Mouse (Mus musculus) gastrocnemius, adult 18-20 months (tissue): ENCODE measurements around the gene Slc25a33. TPM values are rescaled to one million over a fixed set of nuclear protein-coding genes. Genes with fewer than 3 reads are reported as not detected.

Source experiments
- DNase-seq: peaks from one replicate; pipeline ENCODE4 v3.0.0; 2021; ENCODE audit warnings: low spot score
- total RNA-seq, 2 experiments: library from RNA; stranded (reverse); gene quantifications; 2 replicates each; pipeline ENCODE4 v1.2.3; 2021

Gene Slc25a33
- total RNA-seq, 2 experiments from 2014 or later = 10.8 to 14.4 TPM

DNA sequence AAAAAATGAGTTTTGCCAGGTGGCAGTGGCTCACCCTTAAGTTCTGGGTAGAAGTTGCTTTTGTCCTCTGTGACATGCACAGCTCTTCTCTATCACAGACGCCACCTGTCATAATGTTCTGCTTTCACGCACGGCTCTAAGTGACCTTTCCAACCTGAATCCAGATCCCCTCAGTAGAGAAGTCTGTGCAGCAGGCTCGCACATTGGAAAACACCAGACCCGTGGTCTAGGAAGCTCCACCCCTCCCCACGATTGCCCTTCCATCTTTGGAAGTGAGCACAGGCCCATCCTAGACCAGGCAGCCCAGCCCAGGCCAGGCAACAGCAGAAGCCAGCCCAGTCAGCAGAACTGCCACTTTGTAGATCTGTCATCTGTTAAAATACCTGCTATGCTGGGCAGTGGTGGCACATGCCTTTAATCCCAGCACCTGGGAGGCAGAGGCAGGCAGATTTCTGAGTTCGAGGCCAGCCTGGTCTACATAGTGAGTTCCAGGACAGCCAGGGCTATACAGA is 20.9 kb upstream of the Slc25a33 start:
- no peak for DNase-seq

DNA sequence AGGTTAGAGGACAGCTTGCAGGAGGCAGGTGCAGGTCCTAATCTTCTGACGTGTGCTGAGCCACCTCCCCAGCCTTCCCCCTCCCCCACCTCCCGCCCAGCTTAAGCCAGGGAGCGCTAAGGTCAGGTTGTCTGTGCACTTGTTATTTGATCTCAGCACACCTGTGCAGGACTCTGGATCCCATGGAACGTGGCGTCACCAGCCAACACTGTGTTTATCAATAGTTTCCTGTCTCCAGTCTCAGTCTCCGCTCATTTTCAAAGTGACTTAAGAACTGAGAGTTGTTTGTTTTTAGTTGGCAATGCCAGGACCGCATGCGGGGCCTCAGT is 19.9 kb upstream of the Slc25a33 start:
- DNase-seq = no peak

DNA sequence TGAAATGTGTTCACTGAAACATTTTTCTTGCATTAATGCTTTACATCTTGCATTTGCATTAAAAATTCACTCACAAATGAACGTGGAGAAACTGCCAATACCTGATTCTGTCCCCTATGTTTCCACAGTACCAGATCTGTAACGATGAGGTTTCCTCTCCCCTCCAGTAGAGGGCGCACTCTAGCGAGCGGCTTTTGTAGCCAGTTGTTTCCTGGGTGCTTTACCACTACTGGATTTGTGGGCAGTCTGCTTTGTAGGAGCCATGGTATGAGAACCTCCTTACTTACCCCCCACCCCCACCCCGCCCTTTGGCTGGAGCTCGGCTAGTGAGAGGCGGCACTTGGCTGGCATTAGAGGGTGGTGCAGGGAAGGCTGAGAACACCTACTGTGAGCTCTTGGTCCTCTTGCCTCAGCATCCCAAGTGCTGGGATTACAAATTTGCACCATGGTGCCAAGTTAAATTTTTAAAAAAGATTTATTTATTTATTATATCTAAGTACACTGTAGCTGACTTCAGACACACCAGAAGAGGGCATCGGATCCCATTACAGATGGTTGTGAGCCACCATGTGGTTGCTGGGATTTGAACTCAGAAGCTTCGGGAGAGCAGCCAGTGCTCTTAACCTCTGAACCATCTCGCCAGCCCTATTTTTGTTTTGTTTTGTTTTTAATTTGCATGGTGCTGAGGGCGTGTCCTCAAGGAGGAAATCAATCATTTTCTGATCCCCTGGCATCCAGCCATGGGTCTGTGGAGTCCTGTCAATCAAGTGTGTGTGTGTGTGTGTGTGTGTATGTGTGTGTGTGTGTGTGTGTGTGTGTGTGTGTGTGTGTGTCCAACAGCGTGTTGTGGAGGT is 19.3 kb upstream of the Slc25a33 start:
- peak; percentile 55 for DNase-seq

DNA sequence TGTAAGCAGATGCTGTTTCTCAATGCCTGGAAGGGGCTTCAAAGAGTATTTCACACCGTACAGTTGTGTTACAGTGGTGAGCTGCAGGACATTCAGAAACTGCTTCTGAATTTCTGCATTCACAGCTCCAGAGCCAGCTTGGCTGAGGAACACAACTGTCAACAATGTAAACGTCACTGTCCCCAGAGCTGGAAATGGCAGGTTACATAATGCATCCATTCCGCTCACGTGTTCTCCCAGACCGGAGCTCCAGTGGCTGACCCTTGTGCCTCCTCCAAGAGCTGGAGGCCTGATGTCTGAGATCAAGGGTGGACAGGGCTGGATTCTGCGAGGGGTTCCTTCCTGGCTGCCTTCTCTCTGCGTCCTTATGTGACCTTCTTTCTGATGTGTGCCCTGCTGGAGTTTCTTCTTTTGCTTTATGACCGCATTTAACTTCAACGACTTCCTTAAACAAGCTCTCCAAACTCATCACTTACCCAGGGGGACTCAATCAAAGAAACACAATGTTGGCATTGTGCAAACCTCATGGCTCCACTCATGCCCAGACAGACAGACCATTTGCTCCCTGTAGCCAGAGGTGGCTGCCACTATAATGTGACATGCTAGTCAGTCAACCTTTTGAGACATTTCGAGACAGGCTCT is 18.2 kb upstream of the Slc25a33 start:
- DNase-seq = peak; percentile 82

DNA sequence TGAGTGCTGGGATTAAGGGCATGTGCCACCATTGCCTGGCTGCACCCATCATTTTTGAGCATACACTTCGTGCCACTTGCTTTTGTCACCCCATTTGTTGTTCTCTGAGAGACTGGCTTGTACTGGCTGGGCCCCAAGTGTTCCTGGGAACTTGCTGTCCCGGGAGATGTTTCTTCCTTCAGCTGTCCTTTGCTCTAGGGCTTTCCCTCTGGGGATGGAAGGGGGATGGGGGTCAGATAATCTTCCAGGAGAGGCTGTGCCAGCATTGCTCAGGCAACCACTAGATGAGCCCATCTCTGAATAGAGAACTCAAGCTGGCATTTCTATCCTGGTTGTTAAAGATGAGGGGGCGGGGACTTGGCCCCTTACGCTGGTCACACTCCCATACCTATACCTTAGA is 17.4 kb upstream of the Slc25a33 start:
- DNase-seq = peak; percentile 71

DNA sequence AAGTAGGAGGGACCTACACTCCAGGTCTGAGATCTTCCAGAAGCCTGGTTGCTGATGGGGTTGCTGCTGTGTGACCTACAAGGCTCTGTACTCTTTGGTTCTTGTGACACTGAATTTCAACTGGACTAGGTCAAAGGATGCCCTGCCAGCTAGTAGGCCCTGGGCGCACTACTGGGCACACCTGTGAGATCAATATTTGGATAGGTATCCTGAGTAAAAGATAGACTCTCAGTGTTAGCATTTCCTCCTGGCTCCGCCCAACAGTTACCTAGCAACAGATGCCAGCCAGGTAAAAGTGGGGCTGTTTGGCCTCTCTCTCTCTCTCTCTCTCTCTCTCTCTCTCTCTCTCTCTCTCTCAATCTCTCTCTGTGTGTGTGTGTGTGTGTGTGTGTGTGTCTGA is 16.9 kb upstream of the Slc25a33 start:
- no peak for DNase-seq

DNA sequence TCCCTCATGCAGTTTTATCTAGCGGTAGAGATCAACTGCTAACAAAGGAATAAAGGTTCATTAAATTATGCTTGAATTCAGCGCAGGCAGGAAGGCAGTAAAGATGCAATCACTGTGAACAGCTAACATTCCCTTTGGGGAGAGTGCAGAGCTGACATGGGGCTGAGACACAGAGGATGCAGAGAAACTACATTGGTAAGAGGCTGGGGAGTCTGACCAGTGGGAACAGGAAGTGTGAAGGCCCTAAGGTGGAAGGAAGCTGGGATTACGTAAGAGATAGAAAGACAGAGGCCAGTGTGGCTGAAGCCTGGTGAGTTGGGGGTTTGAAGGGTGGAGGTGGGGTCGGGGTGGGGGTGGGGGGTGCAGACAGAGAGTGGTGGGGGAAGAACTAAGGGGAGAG is 16.5 kb upstream of the Slc25a33 start:
- no peak for DNase-seq

DNA sequence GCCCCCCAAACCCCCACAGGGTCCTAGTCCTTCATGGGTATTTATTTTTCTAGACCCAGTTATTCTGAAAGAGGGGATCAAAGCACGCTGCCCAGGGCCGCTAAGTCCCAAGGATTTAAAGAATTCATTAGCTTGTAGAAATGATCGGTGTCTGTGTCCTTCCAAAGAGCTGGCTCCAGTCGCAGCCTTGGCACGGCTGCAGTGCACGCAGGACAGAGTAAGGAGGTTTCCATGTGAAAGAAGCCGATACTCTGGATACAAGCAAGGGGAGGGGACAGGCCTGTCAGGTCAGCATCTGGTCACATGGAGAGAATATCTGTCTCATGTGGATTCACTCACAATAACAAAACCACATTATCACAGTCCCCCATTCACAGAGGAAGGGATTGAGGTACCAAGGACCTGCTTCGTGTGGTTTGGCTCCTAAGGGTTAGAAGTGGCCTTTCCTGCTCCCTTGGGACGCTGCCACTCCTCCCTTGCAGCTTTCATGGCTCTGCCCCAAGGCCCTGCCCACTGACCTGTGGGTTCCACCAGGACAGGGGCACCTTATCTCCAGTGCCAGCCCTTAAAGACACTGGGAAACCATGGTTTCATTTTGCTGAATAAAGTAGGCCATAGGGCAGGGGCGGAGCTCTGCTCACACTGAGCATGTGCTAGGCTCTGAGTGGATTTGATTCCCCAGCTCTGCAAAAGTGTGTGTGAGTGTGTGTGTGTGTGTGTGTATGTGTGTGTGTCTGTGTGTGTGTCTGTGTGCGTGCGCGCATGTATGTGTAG is 15.5 kb upstream of the Slc25a33 start:
- peak; percentile 70 for DNase-seq

DNA sequence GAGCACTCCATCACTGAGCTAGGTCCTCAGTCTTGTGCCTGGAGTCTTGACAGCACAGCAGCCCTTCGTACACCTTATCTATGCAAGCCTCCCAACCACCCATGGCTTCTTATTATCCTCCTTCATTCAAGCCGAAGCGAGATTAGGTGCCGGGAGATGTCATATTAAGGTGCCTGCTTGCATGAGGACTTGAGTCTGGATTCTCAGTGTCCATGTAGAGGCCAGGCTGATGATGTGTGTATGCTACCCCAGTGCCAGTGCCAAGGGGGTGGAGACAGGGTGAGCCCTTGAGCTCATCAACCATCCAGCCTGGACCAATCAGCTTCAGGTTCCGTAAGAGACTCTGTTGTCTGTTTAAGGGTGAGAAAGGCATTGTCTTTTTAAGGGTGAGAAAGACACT is 10.8 kb upstream of the Slc25a33 start:
- no peak for DNase-seq

DNA sequence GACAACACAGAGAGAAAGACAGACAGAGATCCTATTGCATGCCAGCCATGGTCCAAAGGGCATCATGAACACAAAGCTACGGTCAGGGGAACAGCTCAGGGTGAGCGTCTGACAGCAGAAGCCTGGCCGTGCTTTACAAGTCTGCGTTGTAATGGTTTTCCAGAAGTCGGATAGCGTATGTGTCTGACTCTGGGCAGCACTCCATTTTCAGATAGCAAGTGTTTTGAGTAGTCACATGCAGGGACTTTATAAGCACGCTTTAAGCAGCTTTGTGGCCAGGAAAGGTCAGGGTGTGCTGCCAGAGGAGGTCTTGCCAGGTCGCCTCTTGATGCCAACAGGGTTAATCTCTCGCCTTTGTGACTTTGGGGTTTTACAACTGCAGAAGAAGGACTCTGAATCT is 10.3 kb upstream of the Slc25a33 start:
- no peak for DNase-seq

DNA sequence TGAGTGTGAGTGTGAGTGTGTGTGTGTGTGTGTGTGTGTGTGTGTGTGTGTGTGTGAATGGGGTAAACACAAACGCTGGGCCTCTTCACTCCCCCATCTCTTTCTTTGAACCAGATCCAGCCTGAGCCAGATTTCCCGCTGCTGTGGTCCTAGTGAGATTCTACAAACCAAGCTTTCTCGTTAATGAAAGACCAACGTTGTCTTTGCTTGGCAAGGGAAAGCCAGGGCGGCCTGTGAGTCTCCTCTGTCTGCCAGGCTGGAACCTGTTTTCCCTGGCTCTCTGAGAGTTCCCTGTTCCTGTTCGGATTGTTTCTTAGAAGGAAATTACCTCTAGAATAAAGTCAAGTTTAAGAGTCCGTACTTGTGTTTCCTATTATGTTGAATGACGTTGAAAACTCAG is 8.9 kb upstream of the Slc25a33 start:
- no peak for DNase-seq

DNA sequence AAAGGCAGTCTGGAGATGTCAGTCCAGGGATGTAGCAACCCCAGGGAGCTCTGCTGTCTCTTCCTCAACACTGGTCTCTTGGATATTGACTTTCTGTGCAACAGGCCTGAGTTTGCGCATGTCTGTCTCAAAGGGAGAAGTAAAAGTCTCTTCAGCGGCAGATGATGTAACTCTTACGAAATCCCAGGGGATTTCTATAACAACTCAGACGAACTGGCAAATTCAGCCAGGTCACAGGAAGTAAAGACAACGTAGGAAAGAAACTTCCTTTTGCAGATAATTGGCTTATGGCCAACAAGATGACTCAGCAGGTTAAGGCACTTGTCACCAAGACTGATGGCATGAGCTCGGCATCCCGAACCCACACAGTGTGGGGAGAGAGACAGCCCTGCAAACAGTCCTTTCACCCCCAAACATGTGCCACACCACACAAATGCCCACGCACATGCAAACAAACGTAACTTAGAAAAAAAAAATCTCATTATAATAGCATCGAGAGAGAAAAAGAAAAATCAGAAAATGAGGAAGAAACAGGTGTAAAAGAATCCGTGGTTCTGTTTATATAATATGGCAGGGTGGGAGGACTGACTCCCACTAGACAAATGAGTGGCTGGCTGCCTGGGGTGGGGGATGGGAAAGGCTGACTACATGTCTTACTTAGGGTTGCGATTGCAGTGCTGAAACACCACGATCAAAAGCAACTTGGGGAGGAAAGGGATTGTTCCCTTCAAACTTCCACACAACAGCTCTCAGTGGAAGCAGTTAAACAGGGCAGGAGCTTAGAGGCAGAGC is 6.7 kb upstream of the Slc25a33 start:
- peak; percentile 39 for DNase-seq

DNA sequence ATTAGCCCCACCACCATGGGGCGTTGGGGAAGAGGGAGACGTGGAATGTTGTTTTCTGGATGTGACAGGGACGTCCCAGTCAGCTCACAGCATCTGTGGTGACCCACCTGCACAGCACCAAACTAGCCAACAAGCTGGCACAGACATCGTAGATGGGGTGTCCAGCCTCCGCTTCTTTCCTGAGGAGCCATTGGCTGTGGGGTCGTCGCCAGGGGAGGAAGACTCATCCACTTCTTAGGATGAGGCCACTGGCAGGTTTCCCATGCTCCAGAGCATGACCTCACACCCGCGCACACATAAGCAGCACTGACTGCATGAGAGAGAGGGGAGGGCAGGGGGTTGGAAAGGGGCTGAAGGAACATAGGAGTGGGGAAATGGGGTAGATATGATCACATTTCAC is 5.9 kb upstream of the Slc25a33 start:
- DNase-seq = no peak

DNA sequence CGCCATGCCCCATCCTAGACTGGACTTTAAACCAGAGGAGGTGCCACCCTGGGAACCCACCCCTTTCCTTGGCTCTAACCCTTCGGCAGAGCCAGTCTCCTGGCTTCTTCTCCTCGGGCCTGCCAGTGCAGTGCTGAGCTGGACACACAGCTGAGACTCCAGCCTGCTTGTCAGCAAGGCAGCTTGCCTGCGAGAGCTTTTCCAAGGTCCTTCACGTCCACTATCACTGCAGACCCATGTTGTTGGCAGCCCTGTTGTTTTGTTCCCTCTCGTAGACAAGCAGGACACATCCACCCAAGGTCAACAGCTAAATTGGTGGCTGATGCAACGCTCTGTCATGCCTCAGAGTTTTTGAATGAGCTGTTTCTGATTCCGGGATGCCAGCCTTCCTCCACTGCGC is 3.0 kb upstream of the Slc25a33 start:
- peak; percentile 61 for DNase-seq

DNA sequence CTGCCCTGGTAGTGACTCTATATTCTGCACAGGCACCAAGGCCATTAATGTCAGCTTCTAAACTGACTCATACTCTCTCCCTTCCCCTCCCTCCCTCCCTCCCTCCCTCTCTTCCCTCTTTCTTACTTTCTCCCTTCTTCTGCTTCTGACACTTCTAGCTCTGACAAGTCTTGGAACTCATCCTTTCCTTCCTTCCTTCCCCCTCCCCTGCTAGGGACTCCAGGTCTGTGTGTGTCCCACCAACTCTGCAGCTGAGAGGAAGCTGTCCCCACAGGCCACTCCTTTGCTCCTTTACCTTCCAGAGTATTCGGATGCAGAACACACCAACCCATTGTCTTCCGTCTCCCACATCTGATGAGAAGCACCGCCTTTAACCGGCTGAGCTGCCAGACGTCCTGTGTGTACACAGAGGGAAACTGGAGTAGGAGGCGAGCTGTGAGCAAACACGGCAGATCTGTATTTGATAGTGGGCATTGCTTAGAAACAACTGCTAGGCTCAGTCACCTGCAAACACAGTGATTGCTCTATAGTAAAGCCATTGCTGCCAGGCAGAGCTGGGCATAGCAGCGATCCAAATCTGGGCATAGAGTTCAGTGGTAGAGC is 1.8 kb upstream of the Slc25a33 start:
- DNase-seq = no peak

DNA sequence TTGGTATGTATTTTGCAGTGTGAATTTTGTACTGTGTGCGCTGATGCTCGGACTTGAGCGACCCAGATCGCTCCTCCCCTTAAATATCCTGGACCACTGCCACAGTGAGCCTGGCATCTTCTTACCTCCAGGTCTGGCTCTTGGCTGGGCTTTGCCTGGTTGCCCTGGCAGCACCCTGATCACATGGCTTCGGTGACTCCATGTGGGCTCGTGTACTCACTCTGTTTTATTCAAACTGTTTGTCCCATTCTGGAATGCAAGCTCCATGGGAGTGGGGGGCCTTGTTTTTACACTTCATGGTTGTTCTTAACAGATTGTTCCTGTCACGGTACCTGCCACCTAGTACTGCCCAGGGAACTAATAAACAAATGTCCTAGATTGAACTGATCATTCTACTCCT is 1.3 kb upstream of the Slc25a33 start:
- DNase-seq = peak; percentile 86

DNA sequence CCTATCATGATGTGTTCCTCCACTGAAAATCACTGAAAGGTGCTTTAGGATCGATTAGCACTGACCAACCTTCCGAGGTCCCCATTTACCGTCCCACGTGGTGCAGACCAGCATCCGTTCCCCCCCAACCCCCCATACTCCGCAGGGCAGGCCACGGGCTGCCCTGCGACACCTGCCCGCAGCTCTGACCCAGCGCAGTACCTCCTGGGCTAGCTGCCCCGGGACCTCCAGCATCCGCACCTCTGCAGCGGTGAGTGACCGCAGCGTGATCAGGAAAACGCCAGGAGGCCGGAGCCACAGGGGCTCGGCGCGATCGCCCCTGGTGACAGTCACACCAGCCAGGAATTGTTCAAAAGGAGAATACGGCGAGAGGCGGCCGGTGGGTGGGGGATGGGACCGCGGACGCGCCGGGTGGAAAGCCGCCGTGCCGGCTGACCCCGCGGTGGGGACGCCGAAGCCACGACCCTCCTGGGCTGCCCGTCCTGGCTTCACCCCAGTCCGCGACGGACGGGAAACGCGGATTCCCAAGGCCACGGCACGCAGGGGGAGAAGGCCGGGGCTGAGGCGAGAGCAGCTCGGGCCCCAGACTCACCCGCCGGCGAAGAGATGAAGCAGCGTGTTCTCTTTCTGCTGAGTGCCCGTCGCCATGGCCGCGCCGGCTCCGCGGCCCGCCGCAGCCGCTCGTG is 526 bp downstream of the Slc25a33 start:
- DNase-seq = peak; percentile 36

DNA sequence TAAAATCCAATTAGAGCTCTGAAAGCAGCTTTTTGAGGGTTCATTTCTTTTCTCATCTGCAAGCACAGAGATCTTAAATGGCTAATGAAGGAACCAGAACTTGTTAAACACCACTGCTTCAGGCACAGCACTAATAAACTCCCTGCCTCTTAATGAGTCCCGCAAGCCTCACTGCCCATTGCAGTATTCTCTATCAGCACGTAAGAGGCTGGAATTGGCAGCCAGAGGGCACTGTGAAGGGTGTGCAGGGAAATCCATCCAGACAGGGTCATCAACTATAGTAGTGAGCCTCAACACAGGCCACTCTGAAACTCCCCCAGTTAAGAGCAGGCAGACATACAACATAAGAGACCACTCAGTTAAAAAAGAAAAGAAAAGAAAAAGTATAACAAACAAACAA is 1.7 kb downstream of the Slc25a33 start:
- DNase-seq = peak; percentile 49

DNA sequence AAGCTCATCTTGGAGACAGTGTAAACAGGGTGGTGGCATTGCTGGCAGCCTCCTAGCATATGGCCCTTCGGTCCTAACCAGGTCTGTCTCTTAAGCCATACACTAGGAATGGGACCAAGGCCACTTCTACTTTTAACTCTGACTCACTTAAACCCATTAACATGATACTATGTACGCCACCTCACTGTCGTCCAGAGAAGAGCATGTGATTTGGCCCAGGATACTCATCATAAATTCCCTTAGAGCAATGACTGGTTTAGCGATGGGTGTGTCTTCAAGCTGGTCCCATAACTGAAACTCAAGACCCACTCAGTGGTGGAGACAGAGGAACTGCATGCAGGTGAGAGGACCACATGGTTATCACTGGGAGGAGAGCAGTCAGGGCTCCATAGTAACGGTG is 8.9 kb downstream of the Slc25a33 start:
- DNase-seq = peak; percentile 79

DNA sequence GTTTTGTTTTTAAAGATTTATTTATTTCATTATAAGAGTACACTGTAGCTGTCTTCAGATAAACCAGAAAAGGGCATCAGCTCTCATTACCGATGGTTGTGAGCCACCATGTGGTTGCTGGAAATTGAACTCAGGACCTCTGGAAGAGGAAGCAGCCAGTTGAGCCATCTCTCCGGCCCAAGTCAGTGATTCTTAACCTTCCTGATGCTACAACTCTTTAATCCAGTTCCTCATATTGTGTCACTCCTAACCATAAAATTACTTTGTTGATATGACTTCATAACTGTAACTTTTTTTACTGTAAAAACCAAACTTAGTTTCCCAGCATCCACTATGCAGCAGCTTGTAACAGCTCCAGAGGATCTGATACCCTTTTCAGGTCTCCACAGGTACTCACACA is 10.7 kb downstream of the Slc25a33 start:
- DNase-seq = no peak
